Mouse (Mus musculus): ENCODE results near the gene Cog5. TPM values are rescaled to one million over a fixed set of nuclear protein-coding genes. Genes with fewer than 3 reads are reported as not detected.

Gene Cog5
- total RNA-seq, 2 experiments from 2014 or later, result 46.0 to 49.1 TPM

- DNase-seq (ENCODE audit: low spot score in 2 of 2), result no peak
Measured at GRCm38 (mm10) chr12:31976544-31976943, 321.9 kb downstream of the Cog5 start.

- no peak for DNase-seq (ENCODE audit: low spot score in 2 of 2)
Measured at GRCm38 (mm10) chr12:31977613-31978195, 323.0 kb downstream of the Cog5 start.

DNA sequence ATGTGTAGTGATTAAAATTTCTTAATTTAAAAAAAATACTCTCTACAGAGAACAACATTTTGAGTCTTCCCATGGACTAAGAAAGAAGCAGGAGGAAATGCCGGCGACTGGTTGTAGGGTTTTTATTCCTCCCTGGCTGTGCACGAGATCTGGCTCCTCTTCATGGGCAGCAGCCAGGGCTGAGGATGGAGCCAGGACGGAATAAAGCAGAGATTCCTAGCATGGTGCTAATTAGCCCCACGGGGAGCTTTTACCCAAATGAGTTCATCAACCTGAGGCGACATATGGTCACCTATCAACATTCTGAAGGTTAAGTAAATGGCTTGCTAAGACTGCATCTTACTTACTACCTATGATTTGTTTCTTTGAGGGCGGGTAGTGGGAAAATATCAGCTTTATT lies 328.6 kb downstream of the Cog5 start:
- no peak for DNase-seq (ENCODE audit: low spot score in 2 of 2)

DNA sequence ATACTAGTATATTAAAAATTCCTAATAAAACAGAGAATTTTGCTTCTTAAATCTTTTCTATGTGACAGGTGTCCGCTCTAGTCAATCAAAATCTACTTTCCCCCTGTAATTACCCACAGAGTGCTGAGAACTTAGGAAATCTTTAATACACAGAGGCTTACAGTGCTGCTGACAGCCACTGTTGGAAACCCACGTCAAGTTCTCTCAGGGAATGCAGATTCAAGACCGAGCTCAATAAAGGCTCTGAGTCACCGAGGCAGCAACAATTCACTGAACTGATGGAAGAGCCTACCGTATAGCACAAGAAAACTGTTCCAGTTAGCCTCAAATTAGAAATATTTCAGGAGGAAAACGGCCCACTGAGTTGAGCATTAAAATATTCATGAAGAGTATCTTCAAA lies 329.1 kb downstream of the Cog5 start:
- DNase-seq (ENCODE audit: low spot score in 2 of 2), result no peak

- no peak for DNase-seq (ENCODE audit: low spot score in 2 of 2)
Measured at GRCm38 (mm10) chr12:31984206-31984605, 329.5 kb downstream of the Cog5 start.

DNA sequence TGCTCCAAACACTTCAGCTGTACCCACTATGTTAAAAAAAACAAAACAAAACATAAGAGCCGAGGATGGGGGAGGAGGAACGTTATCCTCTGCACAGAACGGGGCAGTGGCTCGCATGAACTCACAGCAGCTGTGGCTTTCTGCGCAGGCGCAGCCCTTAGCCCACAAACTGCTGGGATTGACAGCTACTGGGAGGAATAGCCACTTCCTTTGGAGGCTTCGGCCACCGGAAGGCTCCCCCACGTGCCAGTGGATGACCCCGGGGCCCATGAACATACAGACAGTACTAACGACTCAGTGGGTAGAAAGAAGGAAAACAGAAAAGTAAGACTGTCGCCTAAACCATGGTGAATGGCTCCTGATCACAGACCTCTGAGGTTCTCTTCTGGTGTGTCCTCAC lies 330.0 kb downstream of the Cog5 start:
- DNase-seq (ENCODE audit: low spot score in 2 of 2), result no peak

DNA sequence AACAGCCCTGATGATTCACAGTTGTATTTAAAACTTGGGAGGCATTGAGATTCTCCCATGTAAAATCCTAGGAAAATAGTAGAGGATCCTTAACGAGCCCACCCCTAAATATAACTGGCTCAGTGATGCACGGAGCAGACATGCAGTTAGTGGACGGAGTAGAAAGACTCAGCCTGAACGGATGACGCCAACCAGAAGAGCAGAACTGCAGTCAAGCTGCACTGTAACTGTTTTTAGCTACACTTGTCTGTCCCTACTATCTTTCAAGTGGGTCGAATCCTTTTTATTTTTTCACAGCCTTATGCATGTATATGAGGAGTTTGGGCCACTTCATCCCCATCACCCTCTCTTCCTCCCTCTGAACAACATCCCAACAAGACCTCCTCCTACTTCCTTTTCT lies 331.1 kb downstream of the Cog5 start:
- DNase-seq (ENCODE audit: low spot score in 2 of 2), result no peak

- no peak for DNase-seq (ENCODE audit: low spot score in 2 of 2)
Measured at GRCm38 (mm10) chr12:31986463-31986862, 331.8 kb downstream of the Cog5 start.

Other genes with a start within 250 kb of the Cog5 start
- gene Cbll1, start 155.3 kb upstream of the Cog5 start, total RNA-seq (2021), result 10 to 100 TPM; 20.9 to 21.8 TPM
- gene Slc26a4, start 94.9 kb upstream of the Cog5 start, total RNA-seq (2021), result 1 to 10 TPM; 6.6 TPM
- gene Bcap29, start 20.2 kb upstream of the Cog5 start, total RNA-seq (2021), result 10 to 100 TPM; 32.5 to 33.0 TPM
- 10 to 100 TPM; 11.8 to 12.7 TPM for gene Dus4l, start within 50 bp of the Cog5 start, total RNA-seq (2021)
- gene Gpr22, start 59.1 kb downstream of the Cog5 start, total RNA-seq (2021), result 1 to 10 TPM; 7.6 to 9.4 TPM